Mouse (Mus musculus) retina, embryonic 14.5 days (tissue): ENCODE measurements at regions not wholly inside any gene's neighbourhood (a gene's known extent, or its start where the extent isn't known, plus 50 kb on each side); places are given as distances from the start of the nearest gene placed in this dataset.

Source experiments
- DNase-seq: peaks from one replicate; pipeline ENCODE4 v3.0.0-alpha.2; 2015; ENCODE audit warnings: low spot score

GRCm38 (mm10) chr5:139598715-139599114 is 55.4 kb downstream of the Uncx start:
- DNase-seq = peak; percentile 31

- DNase-seq = peak; percentile 72
These were observed 56.1 kb downstream of the Uncx start for GRCm38 (mm10) chr5:139599191-139599937.

- DNase-seq = no peak
These were observed 56.9 kb downstream of the Uncx start for GRCm38 (mm10) chr5:139600213-139600612.

- no peak for DNase-seq
These were observed 59.6 kb downstream of the Uncx start for GRCm38 (mm10) chr5:139602860-139603259.

- DNase-seq = no peak
These were observed 60.2 kb downstream of the Uncx start for GRCm38 (mm10) chr5:139603535-139603934.

GRCm38 (mm10) chr5:139604327-139604726 is 61.0 kb downstream of the Uncx start:
- no peak for DNase-seq

GRCm38 (mm10) chr5:139610610-139611520 is 67.6 kb downstream of the Uncx start:
- peak; percentile 41 for DNase-seq

- no peak for DNase-seq
These were observed 68.9 kb downstream of the Uncx start for GRCm38 (mm10) chr5:139612224-139612623.

- DNase-seq = no peak
These were observed 69.4 kb downstream of the Uncx start for GRCm38 (mm10) chr5:139612676-139613075.

GRCm38 (mm10) chr5:139613601-139614000 is 70.3 kb downstream of the Uncx start:
- DNase-seq = no peak

GRCm38 (mm10) chr5:139619301-139620161 is 76.2 kb downstream of the Uncx start:
- no peak for DNase-seq

GRCm38 (mm10) chr5:139625871-139626460 is 82.7 kb downstream of the Uncx start:
- DNase-seq = peak; percentile 70

GRCm38 (mm10) chr5:139627552-139627951 is 84.3 kb downstream of the Uncx start:
- DNase-seq = no peak

- DNase-seq = no peak
These were observed 93.7 kb downstream of the Uncx start for GRCm38 (mm10) chr5:139637028-139637427.

- DNase-seq = peak; percentile 43
These were observed 95.2 kb downstream of the Micall2 start for GRCm38 (mm10) chr5:139640652-139641612.

GRCm38 (mm10) chr5:139644816-139645215 is 91.3 kb downstream of the Micall2 start:
- no peak for DNase-seq

- no peak for DNase-seq
These were observed 85.1 kb downstream of the Micall2 start for GRCm38 (mm10) chr5:139651041-139651440.
